Mouse (Mus musculus): Measurements from ENCODE around the gene Arl4d. TPM values are rescaled to one million over a fixed set of nuclear protein-coding genes. Genes with fewer than 3 reads are reported as not detected.

The Arl4d gene
- polyA plus RNA-seq, 1 experiment from 2014 or later = 1.7 TPM

DNA sequence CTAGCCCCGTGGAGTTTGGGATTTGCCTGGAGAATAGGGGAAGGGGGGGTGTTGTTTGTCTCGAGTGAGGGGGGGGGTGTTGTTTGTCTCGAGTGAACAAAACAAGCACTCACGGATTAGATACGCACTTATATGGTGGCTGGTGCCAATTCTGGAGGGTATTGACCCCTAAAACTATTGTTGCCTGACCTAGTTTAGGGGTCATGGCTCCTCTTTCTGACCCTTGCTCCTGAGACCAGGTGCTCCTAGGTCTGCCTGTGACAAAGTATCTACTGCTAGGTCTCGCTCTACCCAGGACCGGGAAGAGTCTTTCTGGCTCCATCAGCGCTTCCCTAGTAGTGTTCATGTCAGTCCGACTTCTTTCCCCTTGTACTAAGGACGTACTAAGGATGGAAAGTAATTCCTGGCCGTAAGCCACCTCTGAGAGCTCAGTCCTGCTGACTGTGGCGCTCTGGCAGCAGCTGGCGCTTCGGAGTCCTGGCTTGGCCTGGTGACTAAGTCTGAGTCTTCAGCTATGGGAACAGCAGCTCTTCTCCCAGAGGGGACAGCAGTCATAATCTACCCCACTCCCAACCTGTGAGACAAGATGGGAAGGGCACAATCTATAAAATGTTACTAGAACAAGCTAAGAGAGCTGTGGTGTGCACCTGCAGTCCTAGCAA lies 2.7 kb downstream of the Arl4d start:
- ATAC-seq (ENCODE audit: insufficient number of reproducible peaks, low FRiP score, low TSS enrichment, low read depth) (no peak), DNase-seq (ENCODE audit: low spot score) (no peak)
- Histone ChIP-seq H3K9ac (ENCODE audit: low read length) (no peak overlapping the region), H3K4me3 (ENCODE audit: low read depth, low read length) (no peak overlapping the region), H3K9me3 (ENCODE audit: control insufficient read depth, low read length) (no peaks in the 10 kb centered on the region), H3K27me3 (ENCODE audit: control insufficient read depth, insufficient read depth, low read length) (no peaks in the 10 kb centered on the region), H3K36me3 (ENCODE audit: control insufficient read depth, insufficient read depth, low read length) (no peaks in the 10 kb centered on the region), H3K4me1 (ENCODE audit: control insufficient read depth, insufficient read depth, low read length) (no peaks in the 10 kb centered on the region), H3K4me2 (ENCODE audit: low read depth, severe bottlenecking) (no peak overlapping the region), H3K27ac (replicated peaks; ENCODE audit: low read depth, low read length) (no peak overlapping the region)
- WGBS = 79% methylated on average over 14 of the region's 14 CpGs

DNA sequence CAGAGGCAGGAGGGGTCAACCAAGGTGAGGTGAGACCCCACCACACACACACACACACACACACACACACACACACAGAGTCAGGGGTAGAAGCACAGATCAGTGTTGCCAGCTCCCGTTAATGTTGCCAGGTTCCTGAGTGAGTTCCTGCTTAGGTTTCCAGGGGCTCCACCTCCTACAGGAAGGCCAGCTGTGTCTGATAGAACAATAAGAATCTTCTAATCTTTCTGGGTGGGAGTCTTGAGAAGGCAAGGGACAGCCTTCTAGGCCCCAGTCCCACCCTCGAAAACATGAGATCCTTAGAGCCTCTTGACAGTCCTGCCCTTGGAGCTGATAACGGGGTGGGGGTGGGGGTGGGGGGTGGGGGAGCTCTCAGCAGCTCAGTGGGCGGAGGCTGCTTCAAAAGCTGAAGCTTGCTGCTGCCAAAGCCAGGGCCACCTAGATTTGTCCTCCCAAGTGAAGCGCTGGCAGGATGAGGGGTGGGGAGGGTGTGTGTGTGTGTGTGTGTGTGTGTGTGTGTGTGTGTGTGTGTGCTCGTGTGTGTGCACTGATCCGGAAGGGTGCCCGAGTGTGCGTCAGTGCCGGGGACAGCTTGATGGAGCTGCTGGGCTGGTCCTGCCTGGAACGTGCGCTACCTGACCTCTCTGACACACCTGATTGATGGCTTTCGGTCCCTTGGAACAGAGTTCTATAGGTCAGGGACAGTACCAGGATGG lies 3.4 kb downstream of the Arl4d start:
- no peaks in the 10 kb centered on the region for H3K27me3 ChIP-seq (ENCODE audit: control insufficient read depth, insufficient read depth, low read length)
- WGBS = 30% methylated on average over 13 of the region's 13 CpGs
- H3K27ac ChIP-seq (replicated peaks; ENCODE audit: low read depth, low read length) = no peak overlapping the region
- no peak for DNase-seq (ENCODE audit: low spot score)
- no peak overlapping the region for H3K9ac ChIP-seq (ENCODE audit: low read length)
- H3K4me2 ChIP-seq (ENCODE audit: low read depth, severe bottlenecking) = no peak overlapping the region
- H3K9me3 ChIP-seq (ENCODE audit: control insufficient read depth, low read length) = no peaks in the 10 kb centered on the region
- H3K4me1 ChIP-seq (ENCODE audit: control insufficient read depth, insufficient read depth, low read length) = no peaks in the 10 kb centered on the region
- no peaks in the 10 kb centered on the region for H3K36me3 ChIP-seq (ENCODE audit: control insufficient read depth, insufficient read depth, low read length)
- no peak for ATAC-seq (ENCODE audit: insufficient number of reproducible peaks, low FRiP score, low TSS enrichment, low read depth)
- H3K4me3 ChIP-seq (ENCODE audit: low read depth, low read length) = no peak overlapping the region

DNA sequence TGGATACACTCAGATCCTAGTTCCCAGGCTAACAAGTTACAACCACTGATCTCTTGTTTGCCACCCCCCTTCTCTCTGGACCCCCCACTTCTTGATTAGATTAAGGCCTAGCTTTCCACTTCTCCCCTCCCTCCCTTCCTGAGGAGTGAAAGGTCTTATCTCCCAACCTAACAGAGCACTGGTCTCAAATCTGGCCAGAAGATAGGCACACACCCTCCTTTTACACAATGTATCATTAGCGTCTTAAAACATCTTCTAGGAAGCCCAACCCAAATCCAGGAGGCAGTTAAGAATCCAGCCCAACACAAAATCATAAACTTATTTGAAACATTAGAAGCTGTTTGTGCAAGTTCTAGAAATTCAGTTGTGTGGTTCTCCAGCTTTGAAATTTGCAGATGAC lies 5.0 kb downstream of the Arl4d start:
- Histone ChIP-seq H3K4me2 (ENCODE audit: low read depth, severe bottlenecking) (no peak overlapping the region), H3K9ac (ENCODE audit: low read length) (no peak overlapping the region), H3K4me3 (ENCODE audit: low read depth, low read length) (no peak overlapping the region), H3K36me3 (ENCODE audit: control insufficient read depth, insufficient read depth, low read length) (no peaks in the 10 kb centered on the region), H3K4me1 (ENCODE audit: control insufficient read depth, insufficient read depth, low read length) (no peaks in the 10 kb centered on the region), H3K27ac (replicated peaks; ENCODE audit: low read depth, low read length) (no peak overlapping the region), H3K9me3 (ENCODE audit: control insufficient read depth, low read length) (no peaks in the 10 kb centered on the region), H3K27me3 (ENCODE audit: control insufficient read depth, insufficient read depth, low read length) (no peaks in the 10 kb centered on the region)
- ATAC-seq (ENCODE audit: insufficient number of reproducible peaks, low FRiP score, low TSS enrichment, low read depth) = no peak
- WGBS = 79% methylated on average over 1 of the region's 1 CpGs
- no peak for DNase-seq (ENCODE audit: low spot score)

DNA sequence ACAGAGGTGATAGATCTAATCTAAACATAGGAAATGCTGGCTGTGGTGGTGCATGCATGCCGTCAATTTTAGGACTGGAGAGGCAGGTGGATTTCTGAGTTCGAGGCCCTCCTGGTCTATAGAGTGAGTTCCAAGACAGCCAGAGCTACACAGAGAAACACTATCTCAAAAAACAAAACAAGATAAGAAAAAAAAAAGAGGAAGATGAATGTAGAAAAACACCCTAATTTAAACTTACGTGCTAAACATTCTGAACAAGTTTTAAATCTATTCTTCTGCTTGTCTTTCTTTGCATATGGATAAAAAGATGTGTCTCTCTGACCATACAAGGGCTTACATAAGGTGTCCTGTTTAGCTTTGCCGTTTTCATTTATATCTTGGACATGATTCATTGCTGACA lies 5.9 kb downstream of the Arl4d start:
- Histone ChIP-seq H3K27me3 (ENCODE audit: control insufficient read depth, insufficient read depth, low read length) (no peaks in the 10 kb centered on the region), H3K4me3 (ENCODE audit: low read depth, low read length) (no peak overlapping the region), H3K4me2 (ENCODE audit: low read depth, severe bottlenecking) (no peak overlapping the region), H3K9me3 (ENCODE audit: control insufficient read depth, low read length) (no peaks in the 10 kb centered on the region), H3K27ac (replicated peaks; ENCODE audit: low read depth, low read length) (no peak overlapping the region), H3K36me3 (ENCODE audit: control insufficient read depth, insufficient read depth, low read length) (no peaks in the 10 kb centered on the region), H3K9ac (ENCODE audit: low read length) (no peak overlapping the region), H3K4me1 (ENCODE audit: control insufficient read depth, insufficient read depth, low read length) (no peaks in the 10 kb centered on the region)
- WGBS = 87% methylated on average over 4 of the region's 4 CpGs
- DNase-seq (ENCODE audit: low spot score) (no peak), ATAC-seq (ENCODE audit: insufficient number of reproducible peaks, low FRiP score, low TSS enrichment, low read depth) (no peak)

DNA sequence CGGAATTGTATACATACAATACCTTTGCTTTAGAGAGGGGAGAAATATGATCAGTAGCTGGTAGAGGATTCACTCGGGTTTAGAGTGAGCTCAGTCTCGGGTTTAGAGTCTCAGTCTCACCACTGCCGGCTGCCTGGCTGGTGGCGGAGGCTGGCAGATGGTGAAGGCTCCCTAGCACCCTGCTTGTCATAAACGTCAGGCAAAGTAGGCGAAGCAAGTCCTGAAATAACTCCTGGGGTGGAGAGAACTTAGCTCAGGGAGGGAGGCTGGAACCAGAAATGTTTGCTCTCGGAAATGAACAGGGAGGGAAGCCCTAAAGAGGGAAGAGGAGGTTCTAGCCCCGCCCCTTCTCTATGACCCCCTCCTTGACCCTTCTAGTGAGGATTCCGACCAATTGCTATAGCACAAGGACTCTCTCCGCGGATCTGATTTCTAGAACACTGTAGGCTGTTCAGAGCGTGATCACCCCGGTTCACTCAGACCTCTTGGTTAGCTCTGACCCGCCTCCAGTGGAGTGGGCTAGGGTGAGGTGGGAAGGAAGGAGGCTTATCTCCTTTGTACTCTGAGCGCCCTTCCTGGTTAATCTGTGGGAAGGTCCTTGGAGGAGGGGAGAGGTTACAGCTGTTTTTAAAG lies 7.8 kb downstream of the Arl4d start:
- ATAC-seq (ENCODE audit: insufficient number of reproducible peaks, low FRiP score, low TSS enrichment, low read depth) (no peak), DNase-seq (ENCODE audit: low spot score) (no peak)
- Histone ChIP-seq H3K4me2 (ENCODE audit: low read depth, severe bottlenecking) (no peak overlapping the region; the same call in 1 of the 2 replicates), H3K27ac (replicated peaks; ENCODE audit: low read depth, low read length) (no peak overlapping the region), H3K4me1 (ENCODE audit: control insufficient read depth, insufficient read depth, low read length) (no peaks in the 10 kb centered on the region), H3K9me3 (ENCODE audit: control insufficient read depth, low read length) (no peaks in the 10 kb centered on the region), H3K9ac (ENCODE audit: low read length) (no peak overlapping the region), H3K36me3 (ENCODE audit: control insufficient read depth, insufficient read depth, low read length) (no peaks in the 10 kb centered on the region), H3K27me3 (ENCODE audit: control insufficient read depth, insufficient read depth, low read length) (no peaks in the 10 kb centered on the region), H3K4me3 (ENCODE audit: low read depth, low read length) (no peak overlapping the region)
- 28% methylated on average over 16 of the region's 16 CpGs for whole genome bisulfite sequencing

DNA sequence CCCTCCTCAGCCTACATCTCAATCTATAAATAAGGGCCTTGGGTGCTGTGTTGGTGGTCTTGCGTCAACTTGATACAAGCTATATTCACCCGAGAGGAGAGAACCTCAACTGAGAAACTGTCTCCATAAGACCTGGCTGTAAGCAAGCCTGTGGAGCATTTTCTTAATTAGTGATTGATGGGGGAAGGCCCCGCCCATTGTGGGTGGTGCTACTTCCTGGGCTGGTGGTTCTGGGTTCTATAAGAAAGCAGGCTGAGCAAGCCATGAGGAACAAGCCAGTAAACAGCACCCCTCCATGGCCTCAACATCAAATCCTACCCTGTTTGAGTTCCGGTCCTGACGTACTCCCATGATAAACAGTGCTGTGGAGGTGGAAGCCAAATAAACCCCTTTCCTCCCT lies 8.8 kb downstream of the Arl4d start:
- no peak overlapping the region for H3K27ac ChIP-seq (replicated peaks; ENCODE audit: low read depth, low read length)
- ATAC-seq (ENCODE audit: insufficient number of reproducible peaks, low FRiP score, low TSS enrichment, low read depth) (no peak), DNase-seq (ENCODE audit: low spot score) (no peak)
- no peaks in the 10 kb centered on the region for H3K36me3 ChIP-seq (ENCODE audit: control insufficient read depth, insufficient read depth, low read length)
- H3K4me2 ChIP-seq (ENCODE audit: low read depth, severe bottlenecking) = no peak overlapping the region
- WGBS = 88% methylated on average over 5 of the region's 5 CpGs
- H3K4me1 ChIP-seq (ENCODE audit: control insufficient read depth, insufficient read depth, low read length) = no peaks in the 10 kb centered on the region
- H3K9me3 ChIP-seq (ENCODE audit: control insufficient read depth, low read length) = no peaks in the 10 kb centered on the region
- H3K4me3 ChIP-seq (ENCODE audit: low read depth, low read length) = no peak overlapping the region
- no peak overlapping the region for H3K9ac ChIP-seq (ENCODE audit: low read length)
- no peaks in the 10 kb centered on the region for H3K27me3 ChIP-seq (ENCODE audit: control insufficient read depth, insufficient read depth, low read length)

DNA sequence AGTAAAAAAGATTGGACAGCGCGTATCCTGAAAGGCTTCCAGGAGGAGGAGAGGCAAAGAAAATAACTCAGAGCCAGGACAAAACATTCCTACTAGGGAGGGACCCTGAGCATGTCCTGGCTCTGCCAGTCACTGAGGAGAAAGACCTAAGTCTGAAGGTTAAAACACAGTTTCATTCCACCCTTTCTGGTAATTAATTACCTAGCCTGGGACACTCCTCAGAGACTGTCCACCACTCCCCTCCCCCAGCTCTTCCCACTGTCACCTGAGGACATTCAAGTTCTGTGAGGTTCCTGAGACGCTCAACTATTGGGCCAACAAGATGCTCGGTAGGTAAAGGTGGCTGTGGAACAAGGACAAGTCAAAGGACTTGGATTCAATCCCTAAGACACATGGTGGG lies 10.0 kb downstream of the Arl4d start:
- Histone ChIP-seq H3K27me3 (ENCODE audit: control insufficient read depth, insufficient read depth, low read length) (no peaks in the 10 kb centered on the region), H3K4me1 (ENCODE audit: control insufficient read depth, insufficient read depth, low read length) (no peaks in the 10 kb centered on the region), H3K36me3 (ENCODE audit: control insufficient read depth, insufficient read depth, low read length) (no peaks in the 10 kb centered on the region), H3K9ac (ENCODE audit: low read length) (no peak overlapping the region), H3K27ac (replicated peaks; ENCODE audit: low read depth, low read length) (no peak overlapping the region), H3K4me3 (ENCODE audit: low read depth, low read length) (no peak overlapping the region), H3K4me2 (ENCODE audit: low read depth, severe bottlenecking) (no peak overlapping the region), H3K9me3 (ENCODE audit: control insufficient read depth, low read length) (no peaks in the 10 kb centered on the region)
- ATAC-seq (ENCODE audit: insufficient number of reproducible peaks, low FRiP score, low TSS enrichment, low read depth) = no peak
- no peak for DNase-seq (ENCODE audit: low spot score)
- 96% methylated on average over 4 of the region's 4 CpGs for WGBS

DNA sequence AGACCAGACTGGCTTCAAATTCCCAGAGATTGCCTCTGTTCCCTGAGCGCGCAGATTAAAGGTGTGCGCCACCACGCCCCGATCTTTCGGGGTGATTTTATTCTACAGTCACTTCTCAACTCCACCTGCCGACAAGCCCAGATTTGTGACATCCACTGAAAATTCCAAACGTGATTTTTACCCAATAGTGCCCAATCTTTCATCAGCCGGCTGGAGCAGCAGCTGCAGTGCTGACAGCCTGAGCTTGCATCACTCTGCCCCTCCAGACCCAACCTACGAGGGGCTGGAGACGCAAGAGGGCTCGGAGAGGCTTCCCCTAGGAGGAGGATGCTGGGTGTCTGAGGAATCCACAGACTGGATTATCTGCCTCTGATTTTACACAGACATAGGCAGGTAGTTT lies 12.3 kb downstream of the Arl4d start:
- Histone ChIP-seq H3K4me2 (ENCODE audit: low read depth, severe bottlenecking) (no peak overlapping the region), H3K9ac (ENCODE audit: low read length) (no peak overlapping the region), H3K9me3 (ENCODE audit: control insufficient read depth, low read length) (no peaks in the 10 kb centered on the region), H3K4me3 (ENCODE audit: low read depth, low read length) (no peak overlapping the region), H3K4me1 (ENCODE audit: control insufficient read depth, insufficient read depth, low read length) (no peaks in the 10 kb centered on the region), H3K36me3 (ENCODE audit: control insufficient read depth, insufficient read depth, low read length) (no peaks in the 10 kb centered on the region), H3K27me3 (ENCODE audit: control insufficient read depth, insufficient read depth, low read length) (no peaks in the 10 kb centered on the region), H3K27ac (replicated peaks; ENCODE audit: low read depth, low read length) (no peak overlapping the region)
- 81% methylated on average over 12 of the region's 12 CpGs for WGBS
- ATAC-seq (ENCODE audit: insufficient number of reproducible peaks, low FRiP score, low TSS enrichment, low read depth) (no peak), DNase-seq (ENCODE audit: low spot score) (no peak)

Measured in limb, embryonic 11.5 days (tissue).